Mouse (Mus musculus): ENCODE measurements around the gene Pms1. TPM values are rescaled to one million over a fixed set of nuclear protein-coding genes. Genes with fewer than 3 reads are reported as not detected.

Gene Pms1
- polyA plus RNA-seq, 1 experiment from 2014 or later, result 13.0 TPM

- Histone ChIP-seq H3K4me2 (ENCODE audit: low read length) (no peak overlapping the region), H3K27ac (ENCODE audit: low read length) (no peak overlapping the region)
These were observed 86.7 kb downstream of the Pms1 start for GRCm38 (mm10) chr1:53210136-53210535.

GRCm38 (mm10) chr1:53203902-53204301, 92.9 kb downstream of the Pms1 start:
- H3K27ac ChIP-seq (ENCODE audit: low read length), result no peak overlapping the region
- H3K9ac ChIP-seq (replicated peaks; ENCODE audit: low read depth, low read length), result no peak overlapping the region
- no peaks in the 10 kb centered on the region for H3K4me1 ChIP-seq (replicated peaks; ENCODE audit: control insufficient read depth, insufficient read depth, low read length)
- no peak overlapping the region for H3K4me3 ChIP-seq (replicated peaks; ENCODE audit: low read length)
- 93% methylated on average over 2 of the region's 2 CpGs for WGBS
- no peak overlapping the region for H3K4me2 ChIP-seq (ENCODE audit: low read length)
- ATAC-seq, result no peak
- no peaks in the 10 kb centered on the region for H3K36me3 ChIP-seq (ENCODE audit: control insufficient read depth, insufficient read depth)
- H3K27me3 ChIP-seq (replicated peaks; ENCODE audit: control insufficient read depth, insufficient read depth, low read length), result no peaks in the 10 kb centered on the region
- no peaks in the 10 kb centered on the region for H3K9me3 ChIP-seq (ENCODE audit: control insufficient read depth, low read length)

More at GRCm38 (mm10) chr1:53210136-53210535, 86.7 kb downstream of the Pms1 start:
- no peak for ATAC-seq
- no peak overlapping the region for H3K4me3 ChIP-seq (replicated peaks; ENCODE audit: low read length)
- no peaks in the 10 kb centered on the region for H3K27me3 ChIP-seq (replicated peaks; ENCODE audit: control insufficient read depth, insufficient read depth, low read length)
- no peaks in the 10 kb centered on the region for H3K9me3 ChIP-seq (ENCODE audit: control insufficient read depth, low read length)
- no peaks in the 10 kb centered on the region for H3K4me1 ChIP-seq (replicated peaks; ENCODE audit: control insufficient read depth, insufficient read depth, low read length)
- no peaks in the 10 kb centered on the region for H3K36me3 ChIP-seq (ENCODE audit: control insufficient read depth, insufficient read depth)
- no peak overlapping the region for H3K9ac ChIP-seq (replicated peaks; ENCODE audit: low read depth, low read length)

GRCm38 (mm10) chr1:53201630-53202199, 95.1 kb downstream of the Pms1 start:
- ATAC-seq, result no peak; the same call in 1 of the 2 replicates
- Histone ChIP-seq H3K36me3 (ENCODE audit: control insufficient read depth, insufficient read depth) (no peaks in the 10 kb centered on the region), H3K4me1 (replicated peaks; ENCODE audit: control insufficient read depth, insufficient read depth, low read length) (no peaks in the 10 kb centered on the region), H3K9me3 (ENCODE audit: control insufficient read depth, low read length) (no peaks in the 10 kb centered on the region), H3K4me2 (ENCODE audit: low read length) (no peak overlapping the region), H3K9ac (replicated peaks; ENCODE audit: low read depth, low read length) (no peak overlapping the region), H3K4me3 (replicated peaks; ENCODE audit: low read length) (no peak overlapping the region), H3K27me3 (replicated peaks; ENCODE audit: control insufficient read depth, insufficient read depth, low read length) (no peaks in the 10 kb centered on the region), H3K27ac (ENCODE audit: low read length) (no peak overlapping the region)
- WGBS, result 81% methylated on average over 2 of the region's 2 CpGs

- no peak overlapping the region for H3K27ac ChIP-seq (ENCODE audit: low read length)
- H3K4me2 ChIP-seq (ENCODE audit: low read length), result no peak overlapping the region
- WGBS, result 90% methylated on average over 3 of the region's 3 CpGs
- H3K27me3 ChIP-seq (replicated peaks; ENCODE audit: control insufficient read depth, insufficient read depth, low read length), result no peaks in the 10 kb centered on the region
- ATAC-seq, result no peak
- no peaks in the 10 kb centered on the region for H3K36me3 ChIP-seq (ENCODE audit: control insufficient read depth, insufficient read depth)
- H3K9ac ChIP-seq (replicated peaks; ENCODE audit: low read depth, low read length), result no peak overlapping the region
- no peaks in the 10 kb centered on the region for H3K4me1 ChIP-seq (replicated peaks; ENCODE audit: control insufficient read depth, insufficient read depth, low read length)
- no peak overlapping the region for H3K4me3 ChIP-seq (replicated peaks; ENCODE audit: low read length)
- no peaks in the 10 kb centered on the region for H3K9me3 ChIP-seq (ENCODE audit: control insufficient read depth, low read length)
These were observed 102.3 kb downstream of the Pms1 start for GRCm38 (mm10) chr1:53194536-53194935.

- Histone ChIP-seq H3K27ac (ENCODE audit: low read length) (no peak overlapping the region), H3K9me3 (ENCODE audit: control insufficient read depth, low read length) (no peaks in the 10 kb centered on the region; the same call in 1 of the 2 replicates), H3K27me3 (replicated peaks; ENCODE audit: control insufficient read depth, insufficient read depth, low read length) (no peaks in the 10 kb centered on the region), H3K4me2 (ENCODE audit: low read length) (no peak overlapping the region), H3K4me3 (replicated peaks; ENCODE audit: low read length) (no peak overlapping the region), H3K36me3 (ENCODE audit: control insufficient read depth, insufficient read depth) (no peaks in the 10 kb centered on the region), H3K4me1 (replicated peaks; ENCODE audit: control insufficient read depth, insufficient read depth, low read length) (no peaks in the 10 kb centered on the region), H3K9ac (replicated peaks; ENCODE audit: low read depth, low read length) (no peak overlapping the region)
- 34% methylated on average over 3 of the region's 3 CpGs for WGBS
- ATAC-seq, result no peak
These were observed 105.6 kb downstream of the Pms1 start for GRCm38 (mm10) chr1:53191234-53191633.

- no peak overlapping the region for H3K27ac ChIP-seq (ENCODE audit: low read length)
- no peaks in the 10 kb centered on the region; the same call in 1 of the 2 replicates for H3K9me3 ChIP-seq (ENCODE audit: control insufficient read depth, low read length)
- H3K4me1 ChIP-seq (replicated peaks; ENCODE audit: control insufficient read depth, insufficient read depth, low read length), result no peaks in the 10 kb centered on the region
- 57% methylated on average over 3 of the region's 3 CpGs for WGBS
- ATAC-seq, result no peak
- no peaks in the 10 kb centered on the region for H3K36me3 ChIP-seq (ENCODE audit: control insufficient read depth, insufficient read depth)
- no peak overlapping the region for H3K4me3 ChIP-seq (replicated peaks; ENCODE audit: low read length)
- no peak overlapping the region for H3K9ac ChIP-seq (replicated peaks; ENCODE audit: low read depth, low read length)
- no peak overlapping the region for H3K4me2 ChIP-seq (ENCODE audit: low read length)
- no peaks in the 10 kb centered on the region for H3K27me3 ChIP-seq (replicated peaks; ENCODE audit: control insufficient read depth, insufficient read depth, low read length)
These were observed 107.2 kb downstream of the Pms1 start for GRCm38 (mm10) chr1:53189620-53190019.

- H3K36me3 ChIP-seq (ENCODE audit: control insufficient read depth, insufficient read depth), result no peaks in the 10 kb centered on the region
- no peak within 1 kb of the TSS for H3K9ac ChIP-seq (replicated peaks; ENCODE audit: low read depth, low read length)
- no peaks in the 10 kb centered on the region for H3K4me1 ChIP-seq (replicated peaks; ENCODE audit: control insufficient read depth, insufficient read depth, low read length)
- H3K4me2 ChIP-seq (ENCODE audit: low read length), result no peak within 1 kb of the TSS
- H3K27ac ChIP-seq (ENCODE audit: low read length), result no peak within 1 kb of the TSS
- no peak for ATAC-seq
- no peak within 1 kb of the TSS for H3K4me3 ChIP-seq (replicated peaks; ENCODE audit: low read length)
- 97% methylated on average over 8 of the region's 8 CpGs for WGBS
- no peaks in the 10 kb centered on the region for H3K27me3 ChIP-seq (replicated peaks; ENCODE audit: control insufficient read depth, insufficient read depth, low read length)
- no peaks in the 10 kb centered on the region; the same call in 1 of the 2 replicates for H3K9me3 ChIP-seq (ENCODE audit: control insufficient read depth, low read length)
These were observed 109.3 kb downstream of the Pms1 start, which contains the start of gene 1700019A02Rik for GRCm38 (mm10) chr1:53187536-53187935. Gene 1700019A02Rik (minus strand): TSS chr1:53187636.

GRCm38 (mm10) chr1:53186301-53186700, 110.5 kb downstream of the Pms1 start:
- WGBS, result 74% methylated on average over 3 of the region's 3 CpGs
- ATAC-seq, result no peak
- no peak overlapping the region for H3K27ac ChIP-seq (ENCODE audit: low read length)
- no peaks in the 10 kb centered on the region for H3K36me3 ChIP-seq (ENCODE audit: control insufficient read depth, insufficient read depth)
- H3K9ac ChIP-seq (replicated peaks; ENCODE audit: low read depth, low read length), result no peak overlapping the region
- no peak overlapping the region for H3K4me3 ChIP-seq (replicated peaks; ENCODE audit: low read length)
- H3K27me3 ChIP-seq (replicated peaks; ENCODE audit: control insufficient read depth, insufficient read depth, low read length), result no peaks in the 10 kb centered on the region
- H3K4me2 ChIP-seq (ENCODE audit: low read length), result no peak overlapping the region
- H3K9me3 ChIP-seq (ENCODE audit: control insufficient read depth, low read length), result no peaks in the 10 kb centered on the region; the same call in 1 of the 2 replicates
- no peaks in the 10 kb centered on the region for H3K4me1 ChIP-seq (replicated peaks; ENCODE audit: control insufficient read depth, insufficient read depth, low read length)

GRCm38 (mm10) chr1:53157715-53158114, 139.1 kb downstream of the Pms1 start:
- Histone ChIP-seq H3K4me3 (replicated peaks; ENCODE audit: low read length) (no peak overlapping the region), H3K4me2 (ENCODE audit: low read length) (no peak overlapping the region), H3K4me1 (replicated peaks; ENCODE audit: control insufficient read depth, insufficient read depth, low read length) (no peaks in the 10 kb centered on the region), H3K27ac (ENCODE audit: low read length) (no peak overlapping the region), H3K27me3 (replicated peaks; ENCODE audit: control insufficient read depth, insufficient read depth, low read length) (no peaks in the 10 kb centered on the region), H3K36me3 (ENCODE audit: control insufficient read depth, insufficient read depth) (no peaks in the 10 kb centered on the region), H3K9me3 (ENCODE audit: control insufficient read depth, low read length) (no peaks in the 10 kb centered on the region), H3K9ac (replicated peaks; ENCODE audit: low read depth, low read length) (no peak overlapping the region)
- ATAC-seq, result peak; percentile 54; the same call in 1 of the 2 replicates
- 47% methylated on average over 6 of the region's 6 CpGs for WGBS

Measured in forebrain, embryonic 16.5 days (tissue).